Mouse (Mus musculus): ENCODE results near the gene Gm5089. TPM values are rescaled to one million over a fixed set of nuclear protein-coding genes. Genes with fewer than 3 reads are reported as not detected.

Gm5089 gene
- not detected in 2 replicates for polyA plus RNA-seq (2015; fragmentation: Nextera tagmentation; extraction: Ambion mirVana)

DNA sequence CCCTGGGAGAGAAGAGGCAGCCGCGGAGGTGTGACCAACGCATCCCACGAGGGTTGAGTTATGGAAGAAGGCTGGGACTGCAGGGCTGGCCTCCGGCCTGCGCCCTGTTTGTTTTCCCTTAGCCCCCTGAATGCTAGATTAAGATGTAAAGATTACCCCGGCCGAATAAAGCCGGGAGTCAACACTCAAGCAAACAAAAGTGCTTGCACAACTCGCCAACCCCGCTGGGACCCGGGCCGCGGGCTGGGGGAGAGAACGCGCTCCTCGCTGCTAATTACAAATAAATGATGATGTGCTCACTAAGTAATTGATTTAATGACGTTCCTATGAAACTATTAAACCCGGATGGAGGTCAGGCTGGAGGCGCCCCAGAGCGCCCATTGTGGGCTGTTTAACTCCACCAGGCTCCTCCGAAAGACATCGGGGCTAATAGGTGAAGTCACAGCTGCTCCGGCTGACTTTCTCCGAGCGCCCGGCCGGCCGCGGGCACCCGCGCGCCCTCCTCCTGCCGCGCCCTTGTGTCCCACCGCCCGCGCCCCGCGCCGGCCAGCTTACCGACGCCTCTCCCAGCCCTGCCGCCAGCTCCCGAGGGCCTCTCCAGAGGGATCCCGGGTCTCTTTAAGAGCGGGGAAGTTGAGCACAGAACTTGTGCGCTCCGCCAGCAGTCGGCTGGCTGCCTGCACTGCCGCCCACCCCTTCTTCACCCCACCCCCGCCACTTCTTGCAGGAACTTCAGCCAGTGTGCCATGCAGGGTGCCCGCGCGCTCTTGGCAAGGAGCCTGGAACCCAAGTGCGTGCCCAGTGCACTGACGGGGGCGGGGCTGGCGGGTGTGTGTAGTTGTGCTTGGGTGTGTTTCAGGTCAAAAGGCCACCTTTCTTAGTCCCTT, at the start of gene Gm5089:
Gene Gm5089 (minus strand): TSS at position 620 of the 887 bp plus-strand sequence.
- Histone ChIP-seq H3K27me3 (replicated peaks; ENCODE audit: insufficient read depth, low read length) (peaks cover 60% of the 10 kb centered on the region), H3K36me3 (ENCODE audit: insufficient read depth, low read length) (no peaks in the 10 kb centered on the region), H3K9me3 (ENCODE audit: low read length) (no peaks in the 10 kb centered on the region), H3K9ac (replicated peaks; ENCODE audit: low read depth) (no peak within 1 kb of the TSS), H3K4me1 (ENCODE audit: insufficient read depth, low read depth, low read length) (no peaks in the 10 kb centered on the region), H3K27ac (ENCODE audit: low read length) (no peak within 1 kb of the TSS), H3K4me3 (ENCODE audit: low read depth, low read length) (peak within 1 kb of the TSS; percentile 25), H3K4me2 (replicated peaks; ENCODE audit: low read depth, low read length) (peak within 1 kb of the TSS; percentile 52)
- ATAC-seq: peak; percentile 53
- TF ChIP-seq CTCF (IDR thresholded peaks at IDR 0.05) (no peak), EP300 (IDR thresholded peaks at IDR 0.05) (no peak)
- no peak for DNase-seq (ENCODE audit: low spot score)
- WGBS: 2% methylated on average over 59 of the region's 59 CpGs

DNA sequence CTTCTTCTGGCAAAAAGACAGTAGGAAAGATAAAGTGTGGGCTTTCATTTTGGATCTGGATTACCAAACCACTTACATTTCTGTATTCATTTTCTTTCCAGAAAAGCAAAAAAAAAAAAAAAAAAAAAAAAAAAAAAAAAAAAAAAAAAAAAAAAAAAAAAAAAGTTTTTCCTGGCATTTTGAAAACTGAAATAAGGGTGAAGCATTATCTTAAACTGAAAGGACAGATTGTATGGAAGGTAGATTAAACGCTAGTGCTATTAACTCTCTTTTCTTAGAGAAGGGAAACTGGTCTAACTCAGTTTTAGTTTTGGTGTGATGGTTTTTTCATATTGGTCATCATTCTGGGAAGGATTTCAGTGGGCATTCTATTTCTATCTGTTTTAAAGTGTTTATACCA, 41.1 kb upstream of the Gm5089 start:
- Histone ChIP-seq H3K4me1 (ENCODE audit: insufficient read depth, low read depth, low read length) (no peaks in the 10 kb centered on the region), H3K27me3 (replicated peaks; ENCODE audit: insufficient read depth, low read length) (peaks cover 58% of the 10 kb centered on the region), H3K27ac (ENCODE audit: low read length) (no peak overlapping the region), H3K9me3 (ENCODE audit: low read length) (no peaks in the 10 kb centered on the region), H3K4me3 (ENCODE audit: low read depth, low read length) (no peak overlapping the region), H3K9ac (replicated peaks; ENCODE audit: low read depth) (no peak overlapping the region), H3K36me3 (ENCODE audit: insufficient read depth, low read length) (no peaks in the 10 kb centered on the region), H3K4me2 (replicated peaks; ENCODE audit: low read depth, low read length) (no peak overlapping the region)
- WGBS: 59% methylated on average over 1 of the region's 1 CpGs
- ATAC-seq (no peak), DNase-seq (ENCODE audit: low spot score) (no peak)
- TF ChIP-seq EP300 (IDR thresholded peaks at IDR 0.05) (no peak), CTCF (IDR thresholded peaks at IDR 0.05) (no peak)

DNA sequence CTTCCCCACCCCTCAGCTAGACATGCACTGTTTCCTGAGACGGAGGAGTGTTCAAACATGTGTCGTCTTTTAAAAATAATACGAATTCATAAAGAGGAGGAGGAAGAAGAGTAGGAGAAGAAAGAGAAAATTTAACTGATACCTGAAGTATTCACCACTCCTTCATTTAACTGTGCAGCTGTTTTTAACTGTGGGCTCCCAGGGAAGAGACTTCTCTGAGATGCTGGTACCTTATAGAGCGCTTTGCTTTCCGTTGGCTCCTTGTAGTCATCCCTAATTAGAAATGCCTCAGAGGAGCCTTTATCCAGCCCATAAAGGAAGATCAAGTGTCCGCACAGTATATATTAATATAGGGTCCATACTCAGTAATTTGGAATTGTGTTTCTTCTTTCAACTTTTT, 40.6 kb upstream of the Gm5089 start:
- DNase-seq (ENCODE audit: low spot score) (no peak), ATAC-seq (no peak)
- TF ChIP-seq CTCF (IDR thresholded peaks at IDR 0.05) (no peak), EP300 (IDR thresholded peaks at IDR 0.05) (no peak)
- Histone ChIP-seq H3K4me3 (ENCODE audit: low read depth, low read length) (no peak overlapping the region), H3K36me3 (ENCODE audit: insufficient read depth, low read length) (no peaks in the 10 kb centered on the region), H3K27ac (ENCODE audit: low read length) (no peak overlapping the region), H3K9ac (replicated peaks; ENCODE audit: low read depth) (no peak overlapping the region), H3K4me1 (ENCODE audit: insufficient read depth, low read depth, low read length) (no peaks in the 10 kb centered on the region), H3K4me2 (replicated peaks; ENCODE audit: low read depth, low read length) (no peak overlapping the region), H3K27me3 (replicated peaks; ENCODE audit: insufficient read depth, low read length) (peaks cover 59% of the 10 kb centered on the region), H3K9me3 (ENCODE audit: low read length) (no peaks in the 10 kb centered on the region)
- 72% methylated on average over 6 of the region's 6 CpGs for WGBS

DNA sequence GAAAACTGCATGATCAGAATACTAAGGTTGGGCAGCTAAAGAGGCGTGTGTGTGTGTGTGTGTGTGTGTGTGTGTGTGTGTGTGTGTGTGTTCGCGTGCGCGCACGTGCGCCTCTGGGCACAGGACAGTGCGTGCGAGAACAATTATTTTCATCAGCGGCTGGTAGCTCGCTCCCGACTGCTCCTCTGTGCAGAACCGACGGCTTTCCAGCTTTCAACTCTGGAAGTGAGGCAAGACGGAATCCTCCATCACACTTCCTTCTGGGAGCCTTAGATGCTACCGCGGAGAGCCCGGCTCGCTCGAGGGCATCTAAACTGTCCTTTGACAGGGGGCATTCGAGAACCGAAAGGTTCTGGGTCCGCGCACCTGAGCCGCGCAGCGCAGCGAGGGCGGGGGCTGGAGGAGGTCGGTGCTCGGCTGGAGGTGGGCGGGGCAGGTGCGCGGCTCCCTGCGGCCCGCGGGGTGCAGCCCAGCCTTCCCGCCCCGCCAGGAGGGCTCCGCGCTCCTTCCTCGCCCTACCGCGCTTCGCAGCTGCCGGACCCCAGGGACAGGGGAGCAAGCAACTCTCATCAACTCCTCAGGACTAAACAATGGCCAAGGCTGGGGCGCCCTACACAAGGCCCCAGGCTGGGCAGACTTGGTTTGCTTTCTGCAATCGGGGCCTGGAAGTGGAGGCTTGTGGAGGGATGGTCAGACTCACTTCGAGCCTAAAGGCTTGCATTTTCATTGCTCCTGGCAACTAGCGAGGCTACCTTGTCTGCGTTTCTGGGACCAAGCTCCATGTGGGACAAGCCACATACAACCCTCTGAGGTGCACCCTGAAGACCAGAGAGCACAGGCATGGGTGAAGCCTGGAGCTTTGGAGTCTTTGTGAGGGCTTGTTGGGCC, 39.8 kb upstream of the Gm5089 start, which contains the start of gene Gm10837:
Gene Gm10837 (plus strand): TSS at position 146 of the 888 bp plus-strand sequence.
- WGBS: 3% methylated on average over 48 of the region's 51 CpGs

DNA sequence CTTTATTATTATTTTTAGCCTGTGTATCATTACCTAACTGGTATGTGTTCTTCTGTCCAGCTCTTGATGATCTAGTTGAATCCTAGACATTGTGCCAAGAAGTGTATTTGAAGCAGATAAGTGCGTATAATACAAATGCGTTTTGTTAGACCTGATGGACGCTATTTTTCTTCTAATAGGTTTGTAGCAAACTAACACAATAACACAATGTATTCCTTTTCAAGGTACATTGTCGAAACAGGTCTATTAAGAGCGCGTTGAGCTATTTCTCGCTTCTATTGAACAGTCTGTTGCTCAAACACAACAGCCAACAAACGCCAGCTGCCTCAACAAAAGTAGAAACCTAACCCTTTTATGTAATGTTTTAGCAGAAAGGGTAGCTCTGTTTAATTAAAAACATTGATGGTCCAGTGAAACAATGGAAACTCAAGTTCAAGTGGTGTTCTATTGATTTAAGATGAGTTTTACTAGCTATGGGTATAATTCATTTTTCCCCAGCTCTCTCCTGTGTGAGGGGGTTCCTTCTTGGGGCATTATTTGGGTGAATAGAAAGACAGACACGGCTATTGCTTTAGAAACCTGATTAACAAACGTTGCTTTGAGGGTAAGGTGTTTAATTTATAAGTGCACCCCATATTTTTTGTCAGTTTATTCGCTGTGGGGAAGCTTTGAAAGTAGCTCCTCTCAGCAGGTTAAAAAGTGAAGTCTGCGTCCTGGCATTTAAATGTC, 38.9 kb upstream of the Gm5089 start:
- Histone ChIP-seq H3K4me1 (ENCODE audit: insufficient read depth, low read depth, low read length) (no peaks in the 10 kb centered on the region), H3K27me3 (replicated peaks; ENCODE audit: insufficient read depth, low read length) (peaks cover 74% of the 10 kb centered on the region), H3K4me2 (replicated peaks; ENCODE audit: low read depth, low read length) (no peak overlapping the region), H3K36me3 (ENCODE audit: insufficient read depth, low read length) (no peaks in the 10 kb centered on the region), H3K9ac (replicated peaks; ENCODE audit: low read depth) (no peak overlapping the region), H3K4me3 (ENCODE audit: low read depth, low read length) (no peak overlapping the region), H3K9me3 (ENCODE audit: low read length) (no peaks in the 10 kb centered on the region), H3K27ac (ENCODE audit: low read length) (no peak overlapping the region)
- ATAC-seq: no peak
- no peak for DNase-seq (ENCODE audit: low spot score)
- TF ChIP-seq CTCF (IDR thresholded peaks at IDR 0.05) (no peak), EP300 (IDR thresholded peaks at IDR 0.05) (no peak)
- WGBS: 8% methylated on average over 12 of the region's 12 CpGs

More for the DNA sequence above, 39.8 kb upstream of the Gm5089 start, which contains the start of gene Gm10837:
- ATAC-seq (peak; percentile 23; the same call in 1 of the 2 replicates), DNase-seq (ENCODE audit: low spot score) (no peak)
- Histone ChIP-seq H3K27ac (ENCODE audit: low read length) (no peak within 1 kb of the TSS), H3K4me2 (replicated peaks; ENCODE audit: low read depth, low read length) (peak within 1 kb of the TSS; percentile 28; the same call in 1 of the 2 replicates), H3K9me3 (ENCODE audit: low read length) (no peaks in the 10 kb centered on the region), H3K9ac (replicated peaks; ENCODE audit: low read depth) (no peak within 1 kb of the TSS), H3K4me3 (ENCODE audit: low read depth, low read length) (peak within 1 kb of the TSS; percentile 17), H3K36me3 (ENCODE audit: insufficient read depth, low read length) (no peaks in the 10 kb centered on the region), H3K27me3 (replicated peaks; ENCODE audit: insufficient read depth, low read length) (peaks cover 66% of the 10 kb centered on the region), H3K4me1 (ENCODE audit: insufficient read depth, low read depth, low read length) (no peaks in the 10 kb centered on the region)
- TF ChIP-seq EP300 (IDR thresholded peaks at IDR 0.05) (no peak), CTCF (IDR thresholded peaks at IDR 0.05) (no peak)

Measured in lung, postnatal 0 days (tissue).